Mouse (Mus musculus) CH12.LX (cell line): ENCODE measurements around the gene Zfhx3. TPM values are rescaled to one million over a fixed set of nuclear protein-coding genes. Genes with fewer than 3 reads are reported as not detected.
A peak's percentile ranks its signal among the peaks of the same experiment; 100 is the strongest.

Experiments
- DNase-seq: peaks from one replicate; pipeline ENCODE4 v3.0.0-alpha.2; 2013; ENCODE audit errors: extremely low read depth
- H3K27ac ChIP-seq: 2 replicates; pipeline ENCODE4 v1.5.1; 2012; ENCODE audit warnings: low read depth, mild to moderate bottlenecking, control low read depth, moderate library complexity; ENCODE audit not compliant: insufficient read depth
- H3K27me3 ChIP-seq: replicated peaks from 2 replicates; pipeline ENCODE3; 2012; ENCODE audit warnings: inconsistent platforms
- H3K36me3 ChIP-seq, 2 experiments: replicated peaks in 1 of 2; 2 replicates each; pipeline versions ENCODE3 to v1.6.1; 2012; ENCODE audit warnings: inconsistent platforms in 1 of 2, low read length in 1 of 2, mild to moderate bottlenecking in 1 of 2, mixed read lengths in 1 of 2, moderate library complexity in 1 of 2; ENCODE audit not compliant: control insufficient read depth in 1 of 2, insufficient read depth in 1 of 2
- H3K4me1 ChIP-seq, 2 experiments: 2 replicates each; pipeline ENCODE4 v1.6.1; 2012; ENCODE audit warnings: inconsistent platforms in 1 of 2, moderate library complexity in 1 of 2; ENCODE audit not compliant: insufficient read depth in 2 of 2, control insufficient read depth in 1 of 2
- H3K4me2 ChIP-seq: 2 replicates; pipeline ENCODE4 v1.6.1; 2012; ENCODE audit warnings: low read depth, mild to moderate bottlenecking, control low read depth; ENCODE audit not compliant: poor library complexity, insufficient read depth, severe bottlenecking
- H3K4me3 ChIP-seq, 3 experiments: fragments of 150-350 bp in 1 of 3; sonication (generic) in 1 of 3; replicated peaks in 1 of 3; 2 replicates each; pipeline versions ENCODE3 to v1.5.1; 2011 to 2012; ENCODE audit warnings: low read depth in 2 of 3, low read length in 2 of 3, mild to moderate bottlenecking in 2 of 3, moderate library complexity in 2 of 3, control low read depth in 1 of 3, improper control_type of control experiment in 1 of 3, inconsistent platforms in 1 of 3, mixed read lengths in 1 of 3; ENCODE audit not compliant: poor library complexity in 1 of 3
- H3K79me2 ChIP-seq: replicated peaks from 2 replicates; pipeline ENCODE4 v1.6.1; 2012; ENCODE audit warnings: mild to moderate bottlenecking, moderate library complexity; ENCODE audit not compliant: control insufficient read depth, poor library complexity, insufficient read depth, severe bottlenecking; ENCODE audit errors: extremely low read depth
- H3K9ac ChIP-seq: 2 replicates; pipeline ENCODE4 v1.6.1; 2012; ENCODE audit warnings: low read depth, mild to moderate bottlenecking, control low read depth, moderate library complexity; ENCODE audit not compliant: insufficient read depth
- H3K9me3 ChIP-seq: replicated peaks from 2 replicates; pipeline ENCODE3; 2012; ENCODE audit warnings: low read length, inconsistent platforms, mixed read lengths
- CHD1 ChIP-seq: IDR thresholded peaks from 2 replicates; pipeline ENCODE4 v1.6.1; 2012; ENCODE audit warnings: low read depth, low read length, improper control_type of control experiment, inconsistent platforms
- CTCF ChIP-seq, 2 experiments: IDR thresholded peaks in 1 of 2; conservative IDR thresholded peaks in 1 of 2; 2 replicates each; pipeline ENCODE4 v1.5.1; 2011 to 2012; ENCODE audit warnings: low read depth in 2 of 2, low read length in 2 of 2, improper control_type of control experiment in 1 of 2, inconsistent platforms in 1 of 2, mild to moderate bottlenecking in 1 of 2, moderate library complexity in 1 of 2
- E2F4 ChIP-seq: IDR thresholded peaks from 2 replicates; pipeline ENCODE4 v1.6.1; 2011; ENCODE audit warnings: low read depth, low read length, improper control_type of control experiment; ENCODE audit not compliant: insufficient replicate concordance
- EP300 ChIP-seq: IDR thresholded peaks from 2 replicates; pipeline ENCODE4 v1.6.1; 2011; ENCODE audit warnings: low read length, improper control_type of control experiment
- HCFC1 ChIP-seq: IDR thresholded peaks from 2 replicates; pipeline ENCODE4 v1.6.1; 2012; ENCODE audit warnings: low read depth, mild to moderate bottlenecking, inconsistent platforms, low read length, improper control_type of control experiment
- IRF4 ChIP-seq: IDR thresholded peaks from 2 replicates; pipeline ENCODE4 v1.6.1; 2014; ENCODE audit warnings: low read depth, mild to moderate bottlenecking, inconsistent platforms, low read length, improper control_type of control experiment
- JUN ChIP-seq: IDR thresholded peaks from 2 replicates; pipeline ENCODE4 v1.6.1; 2011; ENCODE audit warnings: low read depth, mild to moderate bottlenecking, low read length, improper control_type of control experiment, moderate library complexity; ENCODE audit not compliant: insufficient read depth
- JUND ChIP-seq: conservative IDR thresholded peaks from 2 replicates; pipeline ENCODE4 v1.6.1; 2011; ENCODE audit warnings: low read depth, low read length, improper control_type of control experiment
- NRF1 ChIP-seq: IDR thresholded peaks from 2 replicates; pipeline ENCODE4 v1.6.1; 2014; ENCODE audit warnings: low read depth, mild to moderate bottlenecking, inconsistent platforms, low read length, improper control_type of control experiment, moderate library complexity
- PAX5 ChIP-seq: IDR thresholded peaks from 2 replicates; pipeline ENCODE4 v1.6.1; 2012; ENCODE audit warnings: low read length, inconsistent platforms, mixed read lengths
- POLR2A ChIP-seq: IDR thresholded peaks from 2 replicates; pipeline ENCODE4 v1.6.1; 2011; ENCODE audit warnings: low read depth, mild to moderate bottlenecking, improper control_type of control experiment, low read length
- POLR2AphosphoS2 ChIP-seq: IDR thresholded peaks from 2 replicates; pipeline ENCODE4 v1.6.1; 2011; ENCODE audit warnings: low read depth, low read length, improper control_type of control experiment
- RAD21 ChIP-seq: IDR thresholded peaks from 2 replicates; pipeline ENCODE4 v1.6.1; 2011; ENCODE audit warnings: low read depth, mild to moderate bottlenecking, low read length, improper control_type of control experiment, moderate library complexity
- SMC3 ChIP-seq: IDR thresholded peaks from 2 replicates; pipeline ENCODE4 v1.6.1; 2011; ENCODE audit warnings: low read depth, low read length, improper control_type of control experiment
- TBP ChIP-seq: conservative IDR thresholded peaks from 2 replicates; pipeline ENCODE4 v1.6.1; 2011; ENCODE audit warnings: low read depth, low read length, improper control_type of control experiment
- UBTF ChIP-seq: IDR thresholded peaks from 2 replicates; pipeline ENCODE4 v1.6.1; 2012; ENCODE audit warnings: low read depth, mild to moderate bottlenecking, inconsistent platforms, low read length, improper control_type of control experiment, moderate library complexity
- USF2 ChIP-seq: conservative IDR thresholded peaks from 2 replicates; pipeline ENCODE4 v1.6.1; 2011; ENCODE audit warnings: low read depth, low read length, improper control_type of control experiment
- ZC3H11A ChIP-seq: IDR thresholded peaks from 2 replicates; pipeline ENCODE4 v1.6.1; 2012; ENCODE audit warnings: low read depth, mild to moderate bottlenecking, inconsistent platforms, low read length, improper control_type of control experiment
- ZMIZ1 ChIP-seq: IDR thresholded peaks from 2 replicates; pipeline ENCODE4 v1.6.1; 2012; ENCODE audit warnings: low read depth, mild to moderate bottlenecking, inconsistent platforms, low read length, improper control_type of control experiment
- ZNF384 ChIP-seq: IDR thresholded peaks from 2 replicates; pipeline ENCODE4 v1.6.1; 2012; ENCODE audit warnings: low read depth, low read length, improper control_type of control experiment, inconsistent platforms
- dilution Hi-C: fragments of 300-500 bp; cut with MboI; formaldehyde crosslinking; loops from 2 replicates; pipeline ENCODE4 v1.14.3; 2020; ENCODE audit warnings: low sequenced_read_pairs; ENCODE audit not compliant: extremely low pct_unique_long_range_greater_than_20kb, extremely low pct_ligation_motif_present
- in situ Hi-C: fragments of 300-500 bp; cut with MboI; formaldehyde crosslinking; loops from 3 replicates; pipeline ENCODE4 v1.14.3; 2019; ENCODE audit warnings: low sequenced_read_pairs, low pct_ligation_motif_present, low pct_unique_long_range_greater_than_20kb, mixed read lengths
- polyA plus RNA-seq: library from polyadenylated mRNA; unstranded; fragments of >175 nt; gene quantifications from 2 replicates; pipeline ENCODE4 v1.2.1, GENCODE M21; 2012; ENCODE audit warnings: low read depth; ENCODE audit not compliant: insufficient read length
- total RNA-seq, 2 experiments: library from RNA; depleted of rRNA; stranded (reverse); fragments of 300-350 nt in 1 of 2; fragments of >200 nt in 1 of 2; gene quantifications; 2 replicates each; pipeline ENCODE4 v1.2.3; 2012 to 2014

Zfhx3 gene
- total and polyA plus RNA-seq, 3 experiments: 0.05 to 0.76 (median 0.68) TPM

- no peak overlapping the region for H3K9ac ChIP-seq
- 0 out of 2 replicates have a peak overlapping the region, but pooled peaks have one; percentile 24 for H3K4me2 ChIP-seq
- dilution Hi-C loops (no loop called here), in situ Hi-C loops (loop anchor here (25.0 kb wide), 1 partner anchor 336 kb away; no protein-coding TSS in a partner anchor)
- peaks cover 2 to 6% of the 10 kb centered on the region in 2 experiments; a peak in 3 of 4 replicates for H3K4me1 ChIP-seq
- DNase-seq: no peak
- no peak overlapping the region for H3K4me3 ChIP-seq
- no peak overlapping the region for H3K27ac ChIP-seq
- no peaks in the 10 kb centered on the region for H3K9me3 ChIP-seq
- H3K36me3 ChIP-seq: no peaks in the 10 kb centered on the region
- H3K79me2 ChIP-seq: no peaks in the 10 kb centered on the region
- no peaks in the 10 kb centered on the region for H3K27me3 ChIP-seq
- TF ChIP-seq CHD1 (no peak), CTCF (conservative IDR thresholded peaks at IDR 0.05 in 1 of 2, IDR thresholded peaks at IDR 0.05 in 1 of 2; ENCODE audit: low read depth in 2 of 2, low read length in 2 of 2) (peak in 1 of 2 experiments; percentile 51; a peak in 2 of 4 replicates), RAD21 (peak; percentile 49), SMC3 (peak; percentile 34)
Measured at GRCm38 (mm10) chr8:108923161-108923560, 980.7 kb downstream of the Zfhx3 start.

GRCm38 (mm10) chr8:108924526-108924925 lies 982.1 kb downstream of the Zfhx3 start:
- Histone ChIP-seq H3K79me2 (no peaks in the 10 kb centered on the region), H3K27me3 (no peaks in the 10 kb centered on the region), H3K9ac (no peak overlapping the region), H3K27ac (no peak overlapping the region), H3K36me3 (no peaks in the 10 kb centered on the region), H3K9me3 (no peaks in the 10 kb centered on the region)
- dilution Hi-C loops: no loop called here
- in situ Hi-C loops: loop anchor here (25.0 kb wide), 1 partner anchor 337 kb away; no protein-coding TSS in a partner anchor
- TF ChIP-seq HCFC1 (no peak), SMC3 (no peak), UBTF (no peak), TBP (no peak), POLR2A (no peak), CTCF (conservative IDR thresholded peaks at IDR 0.05 in 1 of 2, IDR thresholded peaks at IDR 0.05 in 1 of 2; ENCODE audit: low read depth in 2 of 2, low read length in 2 of 2) (no peak), RAD21 (no peak), JUN (no peak), ZNF384 (no peak), ZMIZ1 (no peak), EP300 (no peak), CHD1 (no peak), PAX5 (no peak), ZC3H11A (no peak), USF2 (no peak), JUND (no peak), POLR2AphosphoS2 (no peak), IRF4 (no peak), E2F4 (no peak), NRF1 (no peak)
- TF ChIP-seq, all 38 proteins: peak for 0
- no peak overlapping the region for H3K4me2 ChIP-seq
- DNase-seq: no peak
- peaks cover 2 to 12% of the 10 kb centered on the region in 2 experiments; a peak in 3 of 4 replicates for H3K4me1 ChIP-seq
- H3K4me3 ChIP-seq: no peak overlapping the region
